Mouse (Mus musculus): ENCODE measurements around the gene Cacna1i.

DNA sequence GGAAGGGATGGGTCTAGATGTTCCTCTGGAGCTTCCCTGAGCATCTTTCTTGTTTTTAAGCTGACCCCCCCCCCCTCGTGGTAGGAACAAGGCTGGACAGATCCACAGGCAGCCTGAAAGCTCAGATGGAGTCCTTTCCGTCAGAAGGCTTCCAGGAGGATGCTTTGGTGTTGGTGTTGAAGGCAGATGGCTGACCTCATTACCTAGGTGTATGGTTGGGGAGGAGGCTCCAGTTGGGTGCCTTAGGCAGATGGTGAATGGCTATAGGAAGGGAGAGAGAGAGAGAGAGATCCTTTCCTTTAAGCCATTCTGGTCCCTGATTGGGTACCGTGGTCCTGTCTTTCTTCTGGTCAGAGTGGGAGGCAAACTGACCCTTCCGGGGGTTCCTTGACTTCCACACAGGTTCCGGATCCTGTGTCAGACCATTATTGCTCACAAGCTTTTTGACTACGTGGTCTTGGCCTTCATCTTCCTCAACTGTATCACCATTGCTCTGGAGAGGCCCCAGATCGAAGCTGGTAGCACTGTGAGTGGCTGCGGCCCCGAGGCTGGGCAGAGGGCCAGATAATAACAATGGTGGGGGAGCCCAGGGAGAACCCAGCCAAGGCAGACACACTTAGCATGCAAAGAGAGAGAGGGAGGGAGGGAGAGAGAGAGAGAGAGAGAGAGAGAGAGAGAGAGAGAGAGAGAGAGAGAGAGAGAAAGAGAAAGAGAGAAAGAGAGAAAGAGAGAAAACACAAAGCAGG, 86.4 kb downstream of the Cacna1i start:
- TF ChIP-seq CTCF (conservative IDR thresholded peaks at IDR 0.05; ENCODE audit: low read length) (no peak), NANOG (IDR thresholded peaks at IDR 0.05; ENCODE audit: borderline replicate concordance, low read length) (no peak)

Measured in E14TG2a.4 (cell line).